Mouse (Mus musculus): ENCODE results near the gene Pzp.

Pzp gene

DNA sequence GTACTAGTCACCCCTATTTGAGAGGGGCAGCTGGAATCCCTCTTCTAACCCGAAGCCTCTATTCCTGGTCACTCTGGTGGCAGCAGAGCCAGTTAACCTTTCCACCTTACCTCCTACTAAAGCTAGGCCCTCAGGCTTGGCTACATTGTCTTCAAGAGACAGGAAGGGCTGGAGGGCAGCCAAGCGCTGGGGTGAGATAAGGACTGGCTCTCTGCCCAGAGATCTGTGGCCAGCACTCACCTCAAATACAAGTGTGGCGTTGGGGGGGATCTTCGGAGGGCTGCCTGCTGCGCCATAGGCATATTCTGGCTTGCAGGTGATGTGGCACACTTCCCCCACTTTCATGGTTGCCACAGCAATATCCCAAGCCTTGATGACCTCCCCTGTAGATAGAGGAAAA, 91.0 kb downstream of the Pzp start:
- no peak for DNase-seq
